Mouse (Mus musculus): ENCODE measurements around the gene Gga3. TPM values are rescaled to one million over a fixed set of nuclear protein-coding genes. Genes with fewer than 3 reads are reported as not detected.

The Gga3 gene
- total and polyA plus RNA-seq, 2 experiments = 1.7 to 8.3 TPM

DNA sequence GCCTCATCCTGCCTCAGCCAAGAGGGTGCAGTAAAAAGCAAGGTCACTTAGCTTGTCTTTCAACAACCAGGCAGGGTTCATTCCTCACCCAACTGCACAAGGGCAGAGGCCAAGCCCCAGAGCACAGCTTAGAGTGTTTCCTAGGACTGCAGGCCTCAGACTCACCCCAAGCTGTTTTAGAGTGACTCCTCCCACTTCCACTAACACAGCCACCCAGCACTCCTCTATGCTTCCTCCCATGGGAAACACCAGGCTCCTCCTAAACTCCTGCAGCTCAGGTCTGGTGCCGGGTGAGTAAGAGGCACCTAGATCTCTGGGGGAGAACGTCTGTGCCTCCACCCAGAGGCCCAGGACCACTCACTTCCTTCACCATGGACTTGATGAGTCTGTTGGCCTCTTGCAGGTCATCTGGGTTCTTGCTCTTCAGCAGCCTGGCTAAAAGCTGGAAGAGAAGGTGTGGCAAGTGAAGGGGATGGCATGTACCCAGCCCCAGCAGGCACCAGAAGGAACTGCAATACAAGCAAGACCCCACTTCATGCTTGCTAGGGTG, 13.2 kb downstream of the Gga3 start:
- Histone ChIP-seq H3K36me3 (ENCODE audit: control insufficient read depth, insufficient read depth, low read length) (peaks cover 40% of the 10 kb centered on the region), H3K79me2 (ENCODE audit: control insufficient read depth, insufficient read depth, low read length) (no peaks in the 10 kb centered on the region), H3K4me3 (ENCODE audit: insufficient read depth, low read depth, low read length) (no peak overlapping the region), H3K27ac (replicated peaks; ENCODE audit: insufficient read depth, low read depth, low read length) (no peak overlapping the region), H3K9ac (ENCODE audit: low read depth, low read length) (no peak overlapping the region), H3K4me1 (ENCODE audit: control insufficient read depth, insufficient read depth, low read length) (no peaks in the 10 kb centered on the region), H3K27me3 (ENCODE audit: control insufficient read depth, insufficient read depth, low read length) (no peaks in the 10 kb centered on the region)
- TF ChIP-seq POLR2A (IDR thresholded peaks at IDR 0.05; ENCODE audit: extremely low read depth, insufficient read depth, low read length) (no peak), CTCF (IDR thresholded peaks at IDR 0.05; ENCODE audit: low read depth, low read length) (no peak)
- DNase-seq (ENCODE audit: extremely low read depth, low read depth, low spot score) = no peak
- 90% methylated on average over 2 of the region's 2 CpGs for WGBS

DNA sequence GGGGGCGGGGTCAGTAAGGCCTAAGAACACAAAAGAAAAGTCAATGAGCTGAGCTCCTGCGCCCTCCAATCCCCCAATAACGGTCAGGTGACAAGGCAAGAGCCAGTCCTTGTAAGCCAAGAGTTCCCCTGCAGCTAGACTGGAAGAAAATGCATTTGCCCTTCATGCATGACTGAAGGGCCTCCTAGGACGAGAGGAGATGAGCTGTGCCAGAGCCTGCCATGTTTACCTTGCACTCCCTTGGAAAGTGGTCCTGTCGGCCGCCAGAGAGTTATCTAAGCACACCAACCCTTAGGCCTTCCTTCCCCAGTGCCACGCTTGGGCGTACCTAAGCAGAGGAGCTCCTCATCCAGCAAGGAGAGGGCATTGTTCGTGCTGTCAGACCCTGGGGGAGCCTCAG, 15.9 kb downstream of the Gga3 start:
- Histone ChIP-seq H3K4me3 (ENCODE audit: insufficient read depth, low read depth, low read length) (no peak overlapping the region), H3K4me1 (ENCODE audit: control insufficient read depth, insufficient read depth, low read length) (no peaks in the 10 kb centered on the region), H3K27ac (replicated peaks; ENCODE audit: insufficient read depth, low read depth, low read length) (no peak overlapping the region), H3K79me2 (ENCODE audit: control insufficient read depth, insufficient read depth, low read length) (no peaks in the 10 kb centered on the region), H3K36me3 (ENCODE audit: control insufficient read depth, insufficient read depth, low read length) (peaks cover 46% of the 10 kb centered on the region), H3K9ac (ENCODE audit: low read depth, low read length) (no peak overlapping the region), H3K27me3 (ENCODE audit: control insufficient read depth, insufficient read depth, low read length) (no peaks in the 10 kb centered on the region)
- no peak for DNase-seq (ENCODE audit: extremely low read depth, low read depth, low spot score)
- 94% methylated on average over 9 of the region's 9 CpGs for WGBS
- TF ChIP-seq POLR2A (IDR thresholded peaks at IDR 0.05; ENCODE audit: extremely low read depth, insufficient read depth, low read length) (no peak), CTCF (IDR thresholded peaks at IDR 0.05; ENCODE audit: low read depth, low read length) (no peak)

DNA sequence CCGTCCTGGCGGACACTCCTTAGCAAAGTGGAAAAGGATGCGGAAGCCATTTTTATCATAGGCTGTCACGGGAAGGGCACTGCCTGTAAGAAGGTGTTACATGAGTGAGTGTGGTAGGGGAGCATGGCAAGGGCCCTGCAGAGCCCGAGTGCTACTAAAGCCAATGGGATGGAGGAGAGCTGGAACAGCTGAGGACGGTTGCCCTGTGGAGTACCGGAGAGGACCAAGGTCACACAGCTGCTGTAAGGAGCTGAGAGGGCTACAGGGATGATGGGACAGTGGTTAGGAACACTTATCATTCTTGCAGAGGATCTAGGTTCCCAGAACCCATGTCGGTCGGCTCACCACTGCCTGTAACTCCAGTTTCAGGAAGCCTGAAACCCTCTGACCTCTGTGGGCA, 17.4 kb downstream of the Gga3 start:
- no peak for TF ChIP-seq CTCF (IDR thresholded peaks at IDR 0.05; ENCODE audit: low read depth, low read length)
- TF ChIP-seq POLR2A (IDR thresholded peaks at IDR 0.05; ENCODE audit: extremely low read depth, insufficient read depth, low read length) = no peak
- Histone ChIP-seq H3K9ac (ENCODE audit: low read depth, low read length) (no peak overlapping the region), H3K4me1 (ENCODE audit: control insufficient read depth, insufficient read depth, low read length) (no peaks in the 10 kb centered on the region), H3K27ac (replicated peaks; ENCODE audit: insufficient read depth, low read depth, low read length) (no peak overlapping the region), H3K27me3 (ENCODE audit: control insufficient read depth, insufficient read depth, low read length) (no peaks in the 10 kb centered on the region), H3K4me3 (ENCODE audit: insufficient read depth, low read depth, low read length) (no peak overlapping the region), H3K79me2 (ENCODE audit: control insufficient read depth, insufficient read depth, low read length) (no peaks in the 10 kb centered on the region), H3K36me3 (ENCODE audit: control insufficient read depth, insufficient read depth, low read length) (peaks cover 41% of the 10 kb centered on the region)
- no peak for DNase-seq (ENCODE audit: extremely low read depth, low read depth, low spot score)
- 92% methylated on average over 9 of the region's 9 CpGs for WGBS

DNA sequence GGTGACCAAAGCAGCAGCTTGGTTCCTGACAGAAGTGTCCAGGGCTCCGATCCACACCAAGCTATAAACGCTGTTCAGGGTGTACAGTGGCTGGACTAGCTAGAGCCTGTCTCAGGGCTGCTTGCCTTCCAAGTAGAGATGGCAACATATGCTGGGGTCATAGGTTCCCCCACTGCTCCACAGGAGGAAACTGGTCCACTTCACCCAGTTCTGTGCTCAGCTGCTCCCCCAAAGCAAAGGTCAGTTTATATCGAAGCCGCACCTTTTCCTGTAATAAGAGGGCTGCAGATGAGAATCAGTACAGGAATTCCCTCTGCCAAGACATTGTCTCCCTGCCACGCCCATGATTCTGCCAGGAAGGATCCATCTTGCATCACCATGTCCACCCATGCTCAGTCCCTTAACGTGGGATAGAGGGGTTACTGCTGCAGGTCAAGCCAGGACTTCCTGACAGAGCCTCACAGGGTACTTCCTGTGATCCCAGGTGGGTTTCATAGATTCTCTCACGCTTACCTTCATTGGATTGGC, 18.2 kb downstream of the Gga3 start:
- peaks cover 37% of the 10 kb centered on the region for H3K36me3 ChIP-seq (ENCODE audit: control insufficient read depth, insufficient read depth, low read length)
- H3K27me3 ChIP-seq (ENCODE audit: control insufficient read depth, insufficient read depth, low read length) = no peaks in the 10 kb centered on the region
- WGBS = 81% methylated on average over 7 of the region's 7 CpGs
- DNase-seq (ENCODE audit: extremely low read depth, low read depth, low spot score) = no peak
- no peaks in the 10 kb centered on the region for H3K79me2 ChIP-seq (ENCODE audit: control insufficient read depth, insufficient read depth, low read length)
- TF ChIP-seq CTCF (IDR thresholded peaks at IDR 0.05; ENCODE audit: low read depth, low read length) (no peak), POLR2A (IDR thresholded peaks at IDR 0.05; ENCODE audit: extremely low read depth, insufficient read depth, low read length) (no peak)
- H3K4me1 ChIP-seq (ENCODE audit: control insufficient read depth, insufficient read depth, low read length) = no peaks in the 10 kb centered on the region
- H3K27ac ChIP-seq (replicated peaks; ENCODE audit: insufficient read depth, low read depth, low read length) = no peak overlapping the region
- H3K4me3 ChIP-seq (ENCODE audit: insufficient read depth, low read depth, low read length) = no peak overlapping the region
- no peak overlapping the region for H3K9ac ChIP-seq (ENCODE audit: low read depth, low read length)

DNA sequence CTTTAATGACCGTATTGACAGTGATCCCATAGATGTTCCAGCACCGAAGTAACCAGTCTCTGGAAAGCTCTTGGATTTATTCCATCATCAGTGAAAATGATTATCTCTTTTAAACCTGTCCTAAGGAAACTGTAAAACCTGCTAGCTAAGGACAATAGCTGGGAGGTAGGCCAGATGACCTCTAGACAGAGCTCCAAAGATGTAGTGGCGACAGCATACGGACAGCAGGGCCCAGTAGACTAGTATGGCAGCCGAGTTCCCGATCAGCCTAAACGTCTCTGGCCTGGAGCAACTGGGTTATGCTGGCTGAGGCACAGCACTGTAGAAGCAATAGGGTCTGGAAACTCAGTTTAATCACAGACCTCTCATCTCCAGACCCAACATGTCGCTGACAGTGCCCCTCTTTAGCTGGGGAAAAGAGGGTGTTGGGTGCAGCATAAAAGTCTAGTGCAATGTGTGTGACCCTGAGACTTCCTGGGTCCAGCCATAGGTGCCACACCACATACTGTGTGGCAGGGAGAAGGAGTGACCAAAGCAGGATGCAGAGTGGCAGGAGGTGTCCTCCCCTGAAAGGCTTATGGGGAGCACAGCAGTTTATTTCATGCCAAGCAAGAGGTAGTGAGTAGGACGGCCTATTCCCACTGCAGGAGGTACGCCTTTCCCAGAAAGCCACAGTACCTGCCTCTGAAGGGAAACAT, 19.3 kb downstream of the Gga3 start:
- no peak for DNase-seq (ENCODE audit: extremely low read depth, low read depth, low spot score)
- Histone ChIP-seq H3K27ac (replicated peaks; ENCODE audit: insufficient read depth, low read depth, low read length) (no peak overlapping the region), H3K4me1 (ENCODE audit: control insufficient read depth, insufficient read depth, low read length) (no peaks in the 10 kb centered on the region), H3K4me3 (ENCODE audit: insufficient read depth, low read depth, low read length) (no peak overlapping the region), H3K79me2 (ENCODE audit: control insufficient read depth, insufficient read depth, low read length) (no peaks in the 10 kb centered on the region), H3K9ac (ENCODE audit: low read depth, low read length) (no peak overlapping the region), H3K36me3 (ENCODE audit: control insufficient read depth, insufficient read depth, low read length) (peaks cover 26% of the 10 kb centered on the region), H3K27me3 (ENCODE audit: control insufficient read depth, insufficient read depth, low read length) (no peaks in the 10 kb centered on the region)
- TF ChIP-seq POLR2A (IDR thresholded peaks at IDR 0.05; ENCODE audit: extremely low read depth, insufficient read depth, low read length) (no peak), CTCF (IDR thresholded peaks at IDR 0.05; ENCODE audit: low read depth, low read length) (no peak)
- 85% methylated on average over 10 of the region's 10 CpGs for WGBS

Data from liver, adult 2 months (tissue).